Mouse (Mus musculus): ENCODE measurements around the gene Rrm1.

GRCm38 (mm10) chr7:102499473-102499872, 58.0 kb downstream of the Rrm1 start, which contains the start of gene Olfr545:
- TF ChIP-seq POLR2A (IDR thresholded peaks at IDR 0.05; ENCODE audit: borderline replicate concordance, extremely low read depth, low read depth, low read length) (no peak), CTCF (IDR thresholded peaks at IDR 0.05; ENCODE audit: insufficient read depth, low read length) (no peak)

All from lung, adult 2 months (tissue).